Mouse (Mus musculus) left cerebral cortex, adult 2 months (tissue): ENCODE measurements at regions not wholly inside any gene's neighbourhood (a gene's known extent, or its start where the extent isn't known, plus 50 kb on each side); places are given as distances from the start of the nearest gene placed in this dataset.
A peak's percentile ranks its signal among the peaks of the same experiment; 100 is the strongest.
"Not testable (repeated sequence)": the region's sequence is repeated elsewhere in the genome, so short reads cannot be mapped to it uniquely, and the experiment has no call there.

Experiments
- DNase-seq, 2 experiments: peaks; one replicate each; pipeline ENCODE4 v3.0.0; 2021 to 2022; ENCODE audit warnings: low spot score in 2 of 2, mixed read lengths in 1 of 2; ENCODE audit errors: extremely low spot score in 1 of 2
- H3K27ac ChIP-seq: fragments of 200-600 bp; 2 replicates; pipeline ENCODE4 v1.8.1; 2022
- H3K4me3 ChIP-seq: fragments of 200-600 bp; 2 replicates; pipeline ENCODE4 v1.8.1; 2022
- CTCF ChIP-seq: fragments of 200-600 bp; IDR thresholded peaks from 2 replicates; pipeline ENCODE4 v1.8.1; 2022; ENCODE audit warnings: antibody characterized with exemption, mild to moderate bottlenecking, moderate library complexity
- intact Hi-C: fragments of 180-260 bp; cut with DNase I; formaldehyde crosslinking; loops from one replicate; pipeline ENCODE4 v1.15.1; 2025

DNA sequence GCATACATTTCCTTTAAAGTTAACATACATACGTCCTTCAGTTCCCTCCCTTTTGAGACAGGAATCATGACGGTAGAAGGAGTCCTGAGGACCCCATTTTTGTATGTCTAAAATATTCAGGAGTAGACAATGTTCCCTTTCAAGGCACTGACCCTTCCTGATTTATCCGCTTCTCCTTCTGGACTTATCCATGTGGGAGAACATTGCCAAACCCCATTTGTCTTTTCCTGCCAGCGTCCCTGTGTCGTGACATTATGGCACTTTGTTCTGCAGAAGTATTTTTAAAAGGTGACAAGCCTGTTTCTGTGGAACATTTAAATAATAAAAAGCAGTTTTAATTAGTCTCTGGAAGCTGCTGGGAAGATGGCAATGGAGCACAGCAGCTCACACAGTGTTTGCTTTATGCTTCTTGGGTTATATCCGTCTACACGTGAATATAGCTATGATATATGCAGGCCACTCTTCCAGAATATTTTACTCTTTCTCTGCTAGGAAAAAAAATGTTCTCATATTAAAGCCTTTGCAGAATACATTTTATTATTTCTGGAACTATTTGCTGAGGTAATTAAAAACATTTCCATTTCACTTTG is 115.6 kb upstream of the Mad2l1 start:
- H3K27ac ChIP-seq: no peak overlapping the region
- no peak for DNase-seq
- intact Hi-C loops: no loop called here
- H3K4me3 ChIP-seq: no peak overlapping the region
- no peak for TF ChIP-seq CTCF

GRCm38 (mm10) chr6:66428370-66428769 is 106.8 kb upstream of the Mad2l1 start:
- H3K4me3 ChIP-seq: no peak overlapping the region
- no peak overlapping the region for H3K27ac ChIP-seq
- intact Hi-C loops: no loop called here
- TF ChIP-seq CTCF: no peak
- DNase-seq: no peak

- DNase-seq, H3K27ac ChIP-seq, H3K4me3 ChIP-seq, intact Hi-C loops: not testable (repeated sequence)
Measured at GRCm38 (mm10) chr6:66450408-66450807, 84.8 kb upstream of the Mad2l1 start.

- no peak for TF ChIP-seq CTCF
- intact Hi-C loops: no loop called here
Measured at GRCm38 (mm10) chr6:66458172-66458571, 77.0 kb upstream of the Mad2l1 start.

DNA sequence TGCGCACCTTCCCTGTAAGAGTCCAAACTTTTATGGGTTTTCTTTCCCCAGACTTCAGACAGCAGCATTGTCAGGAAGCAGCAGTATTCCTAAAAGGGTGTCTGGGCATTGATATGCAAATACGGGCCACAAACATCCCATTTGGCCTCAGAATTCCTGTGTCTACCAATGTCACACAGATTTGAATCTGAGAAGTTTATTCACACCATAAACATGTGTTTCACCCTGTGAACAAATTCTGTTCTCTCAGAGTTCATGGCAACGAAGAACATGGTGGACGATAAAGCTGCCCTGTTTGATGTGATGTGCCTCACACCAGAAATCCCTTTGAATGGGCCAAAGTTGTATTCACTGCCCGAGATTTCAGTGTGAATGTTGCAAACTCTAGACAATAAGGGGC is 70.7 kb upstream of the Mad2l1 start:
- intact Hi-C loops: no loop called here
- TF ChIP-seq CTCF: no peak

More at GRCm38 (mm10) chr6:66458172-66458571, 77.0 kb upstream of the Mad2l1 start:
- Histone ChIP-seq H3K27ac (no peak overlapping the region), H3K4me3 (no peak overlapping the region)
- DNase-seq: no peak

GRCm38 (mm10) chr6:66465137-66465853 is 69.9 kb upstream of the Mad2l1 start:
- no peak for DNase-seq
- no peak overlapping the region for H3K4me3 ChIP-seq
- intact Hi-C loops: loop anchor here (5.0 kb wide), 4 partner anchors 603 to 1338 kb away; no protein-coding TSS in a partner anchor
- H3K27ac ChIP-seq: no peak overlapping the region
- TF ChIP-seq CTCF: no peak

More for the DNA sequence above, 70.7 kb upstream of the Mad2l1 start:
- no peak for DNase-seq
- H3K27ac ChIP-seq: no peak overlapping the region
- H3K4me3 ChIP-seq: no peak overlapping the region

- no peak for DNase-seq
- H3K4me3 ChIP-seq: no peak overlapping the region
- TF ChIP-seq CTCF: peak; percentile 79
- no peak overlapping the region for H3K27ac ChIP-seq
- intact Hi-C loops: loop anchor here (5.0 kb wide), 4 partner anchors 604 to 1339 kb away; no protein-coding TSS in a partner anchor
Measured at GRCm38 (mm10) chr6:66466757-66467156, 68.4 kb upstream of the Mad2l1 start.

GRCm38 (mm10) chr6:66470627-66471249 is 64.5 kb upstream of the Mad2l1 start:
- intact Hi-C loops: no loop called here
- DNase-seq: no peak
- TF ChIP-seq CTCF: no peak
- H3K4me3 ChIP-seq: no peak overlapping the region
- H3K27ac ChIP-seq: no peak overlapping the region

- DNase-seq: no peak
- Histone ChIP-seq H3K27ac (no peak overlapping the region), H3K4me3 (no peak overlapping the region)
- TF ChIP-seq CTCF: no peak
- intact Hi-C loops: no loop called here
Measured at GRCm38 (mm10) chr6:66471786-66472185, 63.4 kb upstream of the Mad2l1 start.

DNA sequence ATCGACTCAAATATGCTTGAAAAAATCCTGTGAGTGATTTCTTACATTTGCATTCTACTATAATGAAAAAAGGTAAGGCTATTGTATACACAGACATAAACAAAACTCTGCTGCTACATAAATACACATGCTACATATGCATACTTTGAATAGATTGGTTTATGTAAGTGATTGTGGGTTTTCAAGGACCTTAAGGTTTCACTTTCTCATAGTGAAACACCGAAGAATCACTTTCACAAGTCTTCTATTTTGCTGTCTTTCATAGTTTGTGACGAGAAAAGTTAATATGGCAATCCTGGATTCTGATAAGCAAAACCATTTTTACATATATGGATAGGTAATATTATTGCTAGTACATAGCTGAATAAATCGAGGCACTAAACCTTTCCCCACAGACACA is 62.5 kb upstream of the Mad2l1 start:
- intact Hi-C loops: no loop called here
- Histone ChIP-seq H3K4me3 (no peak overlapping the region), H3K27ac (no peak overlapping the region)
- TF ChIP-seq CTCF: no peak
- DNase-seq: no peak

DNA sequence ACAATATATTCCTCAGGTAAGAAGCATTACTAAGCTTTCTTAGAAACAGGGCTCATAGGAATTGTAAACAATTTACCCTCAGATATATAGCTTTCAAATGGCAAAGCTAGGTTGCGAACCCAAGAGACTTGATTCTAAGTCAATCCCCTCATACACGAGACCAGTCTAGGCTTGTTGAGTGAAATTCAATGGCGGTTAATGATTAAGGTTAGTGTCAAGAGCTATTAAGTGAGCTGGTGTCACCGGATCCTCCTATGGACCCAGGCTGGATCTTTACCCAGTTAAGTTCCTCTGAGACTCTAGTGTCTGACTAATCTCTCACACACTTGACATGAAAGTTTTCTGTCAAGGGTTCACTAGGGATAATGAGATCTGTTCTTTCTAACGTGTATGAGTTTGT is 57.6 kb upstream of the Mad2l1 start:
- no peak for TF ChIP-seq CTCF
- intact Hi-C loops: no loop called here

GRCm38 (mm10) chr6:66478326-66478964 is 56.7 kb upstream of the Mad2l1 start:
- DNase-seq: no peak
- TF ChIP-seq CTCF: no peak
- Histone ChIP-seq H3K27ac (no peak overlapping the region), H3K4me3 (no peak overlapping the region)
- intact Hi-C loops: no loop called here

More for the DNA sequence above, 57.6 kb upstream of the Mad2l1 start:
- no peak overlapping the region for H3K27ac ChIP-seq
- DNase-seq: no peak
- H3K4me3 ChIP-seq: no peak overlapping the region
